Mouse (Mus musculus) CH12.LX (cell line): ENCODE measurements around the gene Btn1a1.

Experiments used
- CHD2 ChIP-seq: IDR thresholded peaks from 2 replicates; pipeline ENCODE4 v1.6.1; 2011; ENCODE audit warnings: low read length, improper control_type of control experiment
- CTCF ChIP-seq, 2 experiments: IDR thresholded peaks in 1 of 2; conservative IDR thresholded peaks in 1 of 2; 2 replicates each; pipeline ENCODE4 v1.5.1; 2011 to 2012; ENCODE audit warnings: low read depth in 2 of 2, low read length in 2 of 2, improper control_type of control experiment in 1 of 2, inconsistent platforms in 1 of 2, mild to moderate bottlenecking in 1 of 2, moderate library complexity in 1 of 2
- GABPA ChIP-seq: IDR thresholded peaks from 2 replicates; pipeline ENCODE4 v1.6.1; 2012; ENCODE audit warnings: low read depth, low read length, improper control_type of control experiment, inconsistent platforms; ENCODE audit not compliant: insufficient replicate concordance
- IRF4 ChIP-seq: IDR thresholded peaks from 2 replicates; pipeline ENCODE4 v1.6.1; 2014; ENCODE audit warnings: low read depth, mild to moderate bottlenecking, inconsistent platforms, low read length, improper control_type of control experiment
- MAFK ChIP-seq: IDR thresholded peaks from 2 replicates; pipeline ENCODE4 v1.6.1; 2011; ENCODE audit warnings: low read length, improper control_type of control experiment; ENCODE audit not compliant: insufficient replicate concordance
- MAX ChIP-seq: IDR thresholded peaks from 2 replicates; pipeline ENCODE4 v1.6.1; 2011; ENCODE audit warnings: low read length, improper control_type of control experiment
- MAZ ChIP-seq: IDR thresholded peaks from 2 replicates; pipeline ENCODE4 v1.6.1; 2012; ENCODE audit warnings: low read depth, mild to moderate bottlenecking, inconsistent platforms, low read length, improper control_type of control experiment, moderate library complexity
- MYC ChIP-seq: IDR thresholded peaks from 2 replicates; pipeline ENCODE4 v1.6.1; 2011; ENCODE audit warnings: low read depth, mild to moderate bottlenecking, improper control_type of control experiment, low read length
- POLR2A ChIP-seq: IDR thresholded peaks from 2 replicates; pipeline ENCODE4 v1.6.1; 2011; ENCODE audit warnings: low read depth, mild to moderate bottlenecking, improper control_type of control experiment, low read length
- POLR2AphosphoS2 ChIP-seq: IDR thresholded peaks from 2 replicates; pipeline ENCODE4 v1.6.1; 2011; ENCODE audit warnings: low read depth, low read length, improper control_type of control experiment
- RAD21 ChIP-seq: IDR thresholded peaks from 2 replicates; pipeline ENCODE4 v1.6.1; 2011; ENCODE audit warnings: low read depth, mild to moderate bottlenecking, low read length, improper control_type of control experiment, moderate library complexity
- USF2 ChIP-seq: conservative IDR thresholded peaks from 2 replicates; pipeline ENCODE4 v1.6.1; 2011; ENCODE audit warnings: low read depth, low read length, improper control_type of control experiment
- ZNF384 ChIP-seq: IDR thresholded peaks from 2 replicates; pipeline ENCODE4 v1.6.1; 2012; ENCODE audit warnings: low read depth, low read length, improper control_type of control experiment, inconsistent platforms

DNA sequence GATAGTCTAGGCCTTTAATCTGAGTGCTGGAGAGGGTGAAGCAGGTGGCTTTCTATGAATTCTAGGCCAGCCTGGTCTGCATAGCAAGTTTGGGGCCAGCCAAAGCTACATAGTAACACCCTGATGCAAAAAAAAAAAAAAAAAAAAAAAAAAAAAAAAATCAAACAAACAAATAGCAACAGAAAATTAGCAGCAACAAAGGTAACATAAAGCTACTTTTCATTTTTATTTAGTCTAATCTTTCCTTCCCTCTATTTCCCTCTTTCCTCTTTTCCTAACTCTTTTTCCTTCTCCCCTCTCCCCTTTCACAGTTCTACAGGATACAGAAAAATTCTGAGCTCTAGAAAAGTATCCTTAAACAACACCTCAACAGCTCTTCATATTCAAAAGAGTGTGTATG is 3.0 kb downstream of the Btn1a1 start:
- peak; percentile 62 for TF ChIP-seq ZNF384
- no peak for TF ChIP-seq GABPA
- TF ChIP-seq POLR2A, result no peak
- no peak for TF ChIP-seq RAD21
- TF ChIP-seq CTCF (conservative IDR thresholded peaks at IDR 0.05 in 1 of 2, IDR thresholded peaks at IDR 0.05 in 1 of 2; ENCODE audit: low read depth in 2 of 2, low read length in 2 of 2), result no peak
- TF ChIP-seq MAFK, result no peak
- TF ChIP-seq MAX, result no peak
- no peak for TF ChIP-seq MYC
- no peak for TF ChIP-seq MAZ
- no peak for TF ChIP-seq USF2
- TF ChIP-seq POLR2AphosphoS2, result no peak
- no peak for TF ChIP-seq CHD2
- TF ChIP-seq IRF4, result no peak
